Mouse (Mus musculus): ENCODE measurements around the gene Gm5485.

DNA sequence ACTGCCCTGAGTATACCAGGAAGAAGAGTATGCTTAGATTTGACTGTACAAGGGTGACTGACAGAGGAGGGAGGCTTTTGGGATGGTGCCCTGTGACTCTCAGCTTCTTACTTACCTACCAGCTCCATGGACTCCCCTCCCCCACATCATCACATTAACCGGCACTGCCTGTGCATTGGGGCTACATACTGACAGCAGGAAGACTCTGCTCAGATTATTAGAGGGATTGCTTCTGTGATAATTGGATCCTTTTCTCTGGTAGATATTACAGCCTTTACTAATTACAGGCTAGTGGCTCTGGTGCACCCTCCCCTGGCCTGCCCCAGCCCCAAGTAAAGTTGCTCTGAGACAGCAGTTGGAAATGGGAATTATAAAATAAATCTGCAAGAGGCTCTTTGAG, 17.2 kb upstream of the Gm5485 start:
- TF ChIP-seq CTCF (IDR thresholded peaks at IDR 0.05; ENCODE audit: borderline replicate concordance, control insufficient read depth, extremely low read depth, insufficient read depth, low read length, poor library complexity), result no peak
- no peak for TF ChIP-seq POLR2A (IDR thresholded peaks at IDR 0.05; ENCODE audit: control insufficient read depth, extremely low read depth, insufficient read depth, low read length, poor library complexity)
